Mouse (Mus musculus): Measurements from ENCODE around the gene Dot1l. TPM values are rescaled to one million over a fixed set of nuclear protein-coding genes. Genes with fewer than 3 reads are reported as not detected.

Dot1l gene
- 23.6 and 27.3 TPM in 2 replicates for polyA plus RNA-seq (2014; fragmentation: Nextera tagmentation; extraction: Ambion mirVana)

DNA sequence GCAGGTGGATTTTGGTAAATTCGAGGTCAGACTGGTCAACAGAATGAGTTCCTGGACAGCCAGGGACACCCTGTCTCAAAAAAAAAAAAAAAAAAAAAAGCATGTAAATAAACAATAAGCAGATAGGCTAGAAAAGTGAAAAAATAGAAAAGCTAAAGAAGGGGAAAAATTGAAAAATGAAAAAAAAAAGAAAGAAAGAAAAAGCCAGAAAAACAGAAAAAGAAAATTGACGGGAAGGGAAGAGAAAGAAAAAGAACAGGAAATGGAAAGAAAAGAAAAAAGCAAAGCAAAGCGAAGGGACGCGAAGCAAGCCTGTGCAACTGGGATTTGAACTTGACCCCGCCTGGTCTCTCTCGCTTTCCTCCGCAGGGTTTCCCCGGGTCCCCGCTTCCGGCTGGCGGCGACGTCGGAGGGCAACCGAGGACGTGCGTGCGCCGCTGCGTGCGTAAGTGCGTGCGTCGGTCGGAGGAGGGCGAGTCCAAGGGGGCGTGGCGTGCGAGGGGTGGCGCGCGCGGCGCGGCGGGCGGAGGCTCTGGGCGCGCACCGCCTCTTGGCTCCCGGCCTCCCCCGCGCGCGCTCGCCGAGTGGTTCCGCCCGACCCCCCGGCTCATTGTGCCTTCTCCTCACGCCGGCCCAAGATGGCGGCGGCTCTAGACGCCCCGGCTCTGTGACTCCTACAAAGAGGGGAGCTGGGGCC is at the start of gene Dot1l:
Gene Dot1l (plus strand): TSS at position 613 of the 697 bp plus-strand sequence.
- Histone ChIP-seq H3K36me3 (ENCODE audit: control insufficient read depth, insufficient read depth, low read length) (no peaks in the 10 kb centered on the region), H3K4me1 (ENCODE audit: control insufficient read depth, insufficient read depth, low read length) (peaks cover 27% of the 10 kb centered on the region), H3K27me3 (ENCODE audit: control insufficient read depth, insufficient read depth, low read length) (no peaks in the 10 kb centered on the region), H3K4me2 (ENCODE audit: low read depth, low read length) (peak within 1 kb of the TSS; percentile 89), H3K27ac (ENCODE audit: low read depth, low read length) (peak within 1 kb of the TSS; percentile 89), H3K9ac (replicated peaks; ENCODE audit: low read depth, low read length) (peak within 1 kb of the TSS; percentile 97), H3K9me3 (ENCODE audit: control insufficient read depth, low read length) (no peaks in the 10 kb centered on the region), H3K4me3 (ENCODE audit: low read depth, low read length) (peak within 1 kb of the TSS; percentile 95)
- peak; percentile 90 for ATAC-seq (ENCODE audit: low read depth)
- 1% methylated on average over 41 of the region's 57 CpGs for WGBS

DNA sequence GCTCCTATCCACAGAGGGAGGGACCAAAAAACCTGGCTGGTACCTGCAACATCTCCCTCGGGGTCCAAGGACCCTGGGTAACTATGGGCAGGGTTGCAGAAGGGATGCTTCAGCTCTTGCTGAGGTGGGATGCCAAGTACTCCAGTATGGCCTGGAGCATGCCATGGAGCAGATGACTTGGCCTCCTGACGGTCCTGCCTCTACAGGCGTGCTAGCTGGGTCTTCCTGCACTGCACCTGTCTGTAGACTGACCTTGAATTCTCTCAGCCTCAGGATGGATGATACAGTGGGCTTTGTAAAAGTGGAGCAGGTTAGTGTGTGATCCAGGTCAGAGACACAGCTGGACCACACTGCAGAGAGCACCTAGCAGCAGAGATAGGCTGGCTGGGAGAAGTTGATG is 49.5 kb upstream of the Dot1l start:
- no peaks in the 10 kb centered on the region for H3K9me3 ChIP-seq (ENCODE audit: control insufficient read depth, low read length)
- no peak overlapping the region for H3K9ac ChIP-seq (replicated peaks; ENCODE audit: low read depth, low read length)
- WGBS = 88% methylated on average over 3 of the region's 3 CpGs
- no peak overlapping the region for H3K27ac ChIP-seq (ENCODE audit: low read depth, low read length)
- no peak overlapping the region for H3K4me3 ChIP-seq (ENCODE audit: low read depth, low read length)
- H3K4me2 ChIP-seq (ENCODE audit: low read depth, low read length) = no peak overlapping the region
- peaks cover 19% of the 10 kb centered on the region for H3K4me1 ChIP-seq (ENCODE audit: control insufficient read depth, insufficient read depth, low read length)
- H3K27me3 ChIP-seq (ENCODE audit: control insufficient read depth, insufficient read depth, low read length) = no peaks in the 10 kb centered on the region
- H3K36me3 ChIP-seq (ENCODE audit: control insufficient read depth, insufficient read depth, low read length) = peaks cover 45% of the 10 kb centered on the region
- ATAC-seq (ENCODE audit: low read depth) = no peak

DNA sequence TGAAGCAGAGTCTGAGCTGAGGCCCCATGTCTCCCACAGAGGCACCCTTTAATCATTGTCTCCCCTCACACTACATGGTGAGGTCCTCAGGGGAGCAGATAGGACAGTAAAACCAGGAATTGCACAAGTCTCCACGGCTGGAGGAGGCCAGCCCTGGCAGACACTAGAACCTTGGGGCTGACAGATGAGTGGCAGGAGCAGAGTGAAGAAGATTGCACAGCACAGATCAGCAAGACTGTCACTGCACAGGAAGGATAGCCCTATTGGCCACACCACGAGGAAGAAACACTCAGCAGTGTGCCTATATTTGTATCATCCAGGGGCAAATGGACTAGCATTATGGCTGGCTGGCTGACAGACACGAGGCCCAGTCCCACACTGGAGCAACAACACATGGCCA is 44.2 kb upstream of the Dot1l start:
- WGBS = 86% methylated on average over 3 of the region's 3 CpGs
- no peak overlapping the region for H3K4me2 ChIP-seq (ENCODE audit: low read depth, low read length)
- no peak overlapping the region for H3K4me3 ChIP-seq (ENCODE audit: low read depth, low read length)
- no peak for ATAC-seq (ENCODE audit: low read depth)
- H3K9me3 ChIP-seq (ENCODE audit: control insufficient read depth, low read length) = no peaks in the 10 kb centered on the region
- H3K36me3 ChIP-seq (ENCODE audit: control insufficient read depth, insufficient read depth, low read length) = peaks cover 91% of the 10 kb centered on the region
- H3K9ac ChIP-seq (replicated peaks; ENCODE audit: low read depth, low read length) = no peak overlapping the region
- no peak overlapping the region for H3K27ac ChIP-seq (ENCODE audit: low read depth, low read length)
- H3K4me1 ChIP-seq (ENCODE audit: control insufficient read depth, insufficient read depth, low read length) = no peaks in the 10 kb centered on the region
- no peaks in the 10 kb centered on the region for H3K27me3 ChIP-seq (ENCODE audit: control insufficient read depth, insufficient read depth, low read length)

DNA sequence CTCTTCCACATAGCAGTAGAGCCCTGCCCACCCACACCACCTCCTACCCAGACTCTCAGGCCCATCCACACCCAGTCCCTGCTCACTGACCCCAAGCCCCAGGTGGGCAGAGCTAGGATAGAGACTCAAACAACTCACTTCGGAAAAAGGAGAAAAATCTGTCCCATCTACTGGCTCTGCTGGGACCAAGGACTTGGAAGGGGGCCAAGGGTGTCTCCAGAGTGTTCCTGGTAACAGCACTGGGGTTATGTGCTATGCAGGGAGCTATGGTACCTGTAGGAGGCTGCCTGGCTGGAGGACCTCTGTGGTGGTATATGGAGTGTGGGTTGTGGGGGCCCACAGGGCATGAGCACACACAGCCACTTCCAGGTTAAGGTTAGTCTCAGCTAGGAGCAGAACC is 37.7 kb upstream of the Dot1l start:
- Histone ChIP-seq H3K27me3 (ENCODE audit: control insufficient read depth, insufficient read depth, low read length) (no peaks in the 10 kb centered on the region), H3K4me2 (ENCODE audit: low read depth, low read length) (no peak overlapping the region), H3K4me3 (ENCODE audit: low read depth, low read length) (no peak overlapping the region), H3K4me1 (ENCODE audit: control insufficient read depth, insufficient read depth, low read length) (no peaks in the 10 kb centered on the region), H3K27ac (ENCODE audit: low read depth, low read length) (no peak overlapping the region), H3K36me3 (ENCODE audit: control insufficient read depth, insufficient read depth, low read length) (peaks cover 94% of the 10 kb centered on the region), H3K9me3 (ENCODE audit: control insufficient read depth, low read length) (no peaks in the 10 kb centered on the region), H3K9ac (replicated peaks; ENCODE audit: low read depth, low read length) (no peak overlapping the region)
- no peak for ATAC-seq (ENCODE audit: low read depth)
- 80% methylated on average over 1 of the region's 1 CpGs for WGBS

DNA sequence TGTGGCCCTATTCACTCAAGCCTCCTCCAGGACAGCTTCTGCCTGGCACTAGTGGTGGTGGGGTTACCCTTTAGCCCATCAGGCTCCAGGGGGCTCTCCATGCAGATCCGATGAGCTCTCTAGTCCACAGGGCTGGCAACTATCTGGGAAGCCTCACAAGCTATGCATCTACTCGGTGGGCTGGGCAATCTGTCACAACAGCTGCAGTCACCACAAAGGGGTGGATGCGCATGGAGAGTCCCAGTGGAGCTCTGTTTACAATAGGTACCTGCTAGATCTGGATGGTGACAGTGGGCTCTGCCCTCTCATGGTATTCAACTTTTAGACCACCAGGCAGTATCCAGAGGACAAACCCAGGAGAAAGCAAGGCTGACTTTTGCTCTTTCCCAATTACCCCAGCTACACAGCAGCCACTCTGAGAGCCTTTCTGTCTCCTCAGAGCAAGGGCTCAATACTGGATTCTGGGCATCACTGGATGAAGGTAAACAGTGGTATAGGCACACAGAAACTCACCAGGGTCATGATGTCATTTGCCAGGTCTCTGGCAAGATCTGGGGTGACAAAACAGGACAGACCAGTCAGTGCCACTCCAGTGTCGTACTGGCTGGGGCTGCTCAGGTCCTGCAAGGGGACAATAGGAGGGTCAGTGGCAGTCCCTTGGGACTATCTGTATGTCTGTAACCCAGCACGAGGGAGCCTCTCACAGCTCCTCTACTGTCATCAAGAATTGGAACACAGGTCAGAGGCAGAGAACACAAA is 27.5 kb upstream of the Dot1l start:
- Histone ChIP-seq H3K9ac (replicated peaks; ENCODE audit: low read depth, low read length) (no peak overlapping the region), H3K36me3 (ENCODE audit: control insufficient read depth, insufficient read depth, low read length) (peaks cover 81% of the 10 kb centered on the region), H3K4me3 (ENCODE audit: low read depth, low read length) (no peak overlapping the region), H3K4me1 (ENCODE audit: control insufficient read depth, insufficient read depth, low read length) (no peaks in the 10 kb centered on the region), H3K4me2 (ENCODE audit: low read depth, low read length) (no peak overlapping the region), H3K9me3 (ENCODE audit: control insufficient read depth, low read length) (no peaks in the 10 kb centered on the region), H3K27me3 (ENCODE audit: control insufficient read depth, insufficient read depth, low read length) (no peaks in the 10 kb centered on the region), H3K27ac (ENCODE audit: low read depth, low read length) (no peak overlapping the region)
- no peak for ATAC-seq (ENCODE audit: low read depth)
- WGBS = 86% methylated on average over 5 of the region's 5 CpGs

DNA sequence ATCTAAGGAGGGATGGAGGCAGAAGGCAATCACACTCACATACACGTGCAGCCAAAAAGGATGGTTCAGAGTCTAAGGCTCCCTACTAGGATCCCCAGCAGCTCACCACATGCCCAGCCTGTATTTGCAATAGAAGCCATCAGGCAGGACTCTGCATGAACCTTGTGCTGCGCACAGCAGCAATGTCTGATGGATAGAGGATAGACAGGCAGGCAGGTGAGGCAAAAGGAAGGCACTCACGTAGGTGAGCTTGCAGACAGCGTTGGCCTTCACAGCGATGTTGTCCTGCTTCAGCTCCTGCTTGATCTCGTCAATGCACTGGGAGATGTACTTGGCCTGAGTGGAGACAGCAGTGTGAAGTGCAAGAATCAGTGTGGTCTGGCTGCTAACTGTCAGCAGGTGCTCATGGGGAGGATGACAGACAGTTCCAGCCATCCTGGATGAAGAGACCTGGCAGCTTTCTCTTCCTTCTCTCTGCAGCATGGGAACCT is 22.4 kb upstream of the Dot1l start:
- H3K9ac ChIP-seq (replicated peaks; ENCODE audit: low read depth, low read length) = no peak overlapping the region

DNA sequence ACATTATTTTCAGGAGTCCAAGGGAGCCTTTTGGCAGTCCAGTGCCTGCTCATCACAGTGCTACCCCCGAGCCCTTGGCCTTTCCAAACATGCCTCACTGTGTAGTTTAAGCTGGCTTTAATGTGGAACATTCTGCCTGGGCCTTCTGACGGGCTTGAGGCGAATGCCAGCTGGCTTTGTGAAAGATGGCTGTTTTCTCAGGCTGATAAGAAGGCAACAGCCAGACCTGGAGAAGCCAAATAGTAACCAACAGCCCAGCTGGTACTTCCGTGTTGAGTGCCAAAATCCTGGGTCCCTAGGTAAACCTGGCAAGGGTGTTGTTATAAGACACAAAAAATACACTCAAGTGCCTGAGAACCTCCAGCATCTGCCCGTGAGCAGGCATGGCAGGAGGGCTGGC is 18.3 kb upstream of the Dot1l start:
- 78% methylated on average over 5 of the region's 5 CpGs for WGBS
- Histone ChIP-seq H3K36me3 (ENCODE audit: control insufficient read depth, insufficient read depth, low read length) (peaks cover 12% of the 10 kb centered on the region), H3K27ac (ENCODE audit: low read depth, low read length) (no peak overlapping the region; the same call in 1 of the 2 replicates), H3K27me3 (ENCODE audit: control insufficient read depth, insufficient read depth, low read length) (no peaks in the 10 kb centered on the region), H3K9ac (replicated peaks; ENCODE audit: low read depth, low read length) (no peak overlapping the region), H3K9me3 (ENCODE audit: control insufficient read depth, low read length) (no peaks in the 10 kb centered on the region), H3K4me1 (ENCODE audit: control insufficient read depth, insufficient read depth, low read length) (peaks cover 22% of the 10 kb centered on the region), H3K4me3 (ENCODE audit: low read depth, low read length) (no peak overlapping the region), H3K4me2 (ENCODE audit: low read depth, low read length) (no peak overlapping the region)
- ATAC-seq (ENCODE audit: low read depth) = no peak

More for the DNA sequence above, 22.4 kb upstream of the Dot1l start:
- H3K4me3 ChIP-seq (ENCODE audit: low read depth, low read length) = no peak overlapping the region
- no peaks in the 10 kb centered on the region for H3K9me3 ChIP-seq (ENCODE audit: control insufficient read depth, low read length)
- WGBS = 94% methylated on average over 6 of the region's 6 CpGs
- peaks cover 48% of the 10 kb centered on the region for H3K36me3 ChIP-seq (ENCODE audit: control insufficient read depth, insufficient read depth, low read length)
- no peak for ATAC-seq (ENCODE audit: low read depth)
- H3K27ac ChIP-seq (ENCODE audit: low read depth, low read length) = no peak overlapping the region
- no peak overlapping the region for H3K4me2 ChIP-seq (ENCODE audit: low read depth, low read length)
- H3K27me3 ChIP-seq (ENCODE audit: control insufficient read depth, insufficient read depth, low read length) = no peaks in the 10 kb centered on the region
- no peaks in the 10 kb centered on the region for H3K4me1 ChIP-seq (ENCODE audit: control insufficient read depth, insufficient read depth, low read length)

DNA sequence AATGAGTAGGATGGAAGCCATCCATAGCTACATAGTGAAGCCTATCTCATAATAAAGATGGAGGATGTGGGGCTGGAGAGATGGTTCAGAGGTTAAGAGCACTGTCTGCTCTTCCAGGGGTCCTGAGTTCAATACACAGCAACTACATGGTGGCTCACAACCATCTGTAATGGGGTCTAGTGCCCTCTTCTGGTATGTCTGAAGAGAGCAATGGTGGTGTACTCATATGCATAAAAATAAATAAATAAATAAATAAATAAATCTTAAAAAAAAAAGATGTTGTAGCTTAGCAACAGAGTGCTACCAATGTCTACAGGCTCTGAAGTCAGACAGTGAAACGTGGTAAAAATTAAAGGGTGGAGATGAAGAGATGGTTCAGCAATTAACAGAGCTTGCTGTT is 16.3 kb upstream of the Dot1l start:
- ATAC-seq (ENCODE audit: low read depth) = no peak
- Histone ChIP-seq H3K27me3 (ENCODE audit: control insufficient read depth, insufficient read depth, low read length) (no peaks in the 10 kb centered on the region), H3K36me3 (ENCODE audit: control insufficient read depth, insufficient read depth, low read length) (peaks cover 5% of the 10 kb centered on the region), H3K4me3 (ENCODE audit: low read depth, low read length) (no peak overlapping the region), H3K9me3 (ENCODE audit: control insufficient read depth, low read length) (no peaks in the 10 kb centered on the region), H3K9ac (replicated peaks; ENCODE audit: low read depth, low read length) (no peak overlapping the region), H3K4me1 (ENCODE audit: control insufficient read depth, insufficient read depth, low read length) (peaks cover 25% of the 10 kb centered on the region), H3K27ac (ENCODE audit: low read depth, low read length) (no peak overlapping the region), H3K4me2 (ENCODE audit: low read depth, low read length) (no peak overlapping the region)
- WGBS = 55% methylated on average over 1 of the region's 1 CpGs

DNA sequence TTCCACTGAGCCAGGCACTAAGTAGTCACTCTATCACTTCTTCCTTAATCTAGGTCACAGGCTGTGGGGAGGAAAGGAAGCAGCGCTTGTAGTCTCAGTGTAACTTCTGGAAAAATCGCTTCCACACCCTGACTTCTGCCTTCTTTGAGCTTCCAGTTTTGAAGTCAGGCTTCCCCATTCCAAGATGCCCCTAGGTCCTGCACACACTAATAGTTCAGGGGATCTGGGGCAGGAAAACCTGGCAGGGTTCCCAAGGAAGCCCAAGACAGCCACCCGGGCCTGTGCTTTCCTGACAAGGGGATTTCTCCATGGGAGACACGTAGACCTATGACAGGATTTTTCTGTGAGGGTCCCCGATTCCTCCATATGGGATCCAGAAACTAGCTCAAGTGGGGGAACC is 13.9 kb upstream of the Dot1l start:
- Histone ChIP-seq H3K27ac (ENCODE audit: low read depth, low read length) (no peak overlapping the region; the same call in 1 of the 2 replicates), H3K4me1 (ENCODE audit: control insufficient read depth, insufficient read depth, low read length) (peaks cover 25% of the 10 kb centered on the region)
- 33% methylated on average over 5 of the region's 5 CpGs for WGBS

More for the DNA sequence above, 13.9 kb upstream of the Dot1l start:
- Histone ChIP-seq H3K4me3 (ENCODE audit: low read depth, low read length) (peak overlapping the region; percentile 81), H3K9ac (replicated peaks; ENCODE audit: low read depth, low read length) (peak overlapping the region; percentile 90), H3K9me3 (ENCODE audit: control insufficient read depth, low read length) (no peaks in the 10 kb centered on the region), H3K36me3 (ENCODE audit: control insufficient read depth, insufficient read depth, low read length) (no peaks in the 10 kb centered on the region), H3K4me2 (ENCODE audit: low read depth, low read length) (peak overlapping the region; percentile 99), H3K27me3 (ENCODE audit: control insufficient read depth, insufficient read depth, low read length) (no peaks in the 10 kb centered on the region)
- ATAC-seq (ENCODE audit: low read depth) = no peak
